Mouse (Mus musculus): ENCODE data around the gene Rpap3. TPM values are rescaled to one million over a fixed set of nuclear protein-coding genes. Genes with fewer than 3 reads are reported as not detected.

The Rpap3 gene
- total and polyA plus RNA-seq, 3 experiments, result 84.4 to 98.4 (median 85.7) TPM

- TF ChIP-seq E2F4 (IDR thresholded peaks at IDR 0.05; ENCODE audit: borderline replicate concordance, low read depth, low read length), result no peak
- TF ChIP-seq ZKSCAN1 (IDR thresholded peaks at IDR 0.05; ENCODE audit: low read depth, low read length), result no peak
- TF ChIP-seq NELFE (IDR thresholded peaks at IDR 0.05; ENCODE audit: low read depth, low read length), result no peak
- TF ChIP-seq CHD2 (IDR thresholded peaks at IDR 0.05; ENCODE audit: low read length), result no peak
- TF ChIP-seq MAZ (IDR thresholded peaks at IDR 0.05; ENCODE audit: low read depth, low read length), result peak; percentile 42; the same call in 1 of the 2 replicates
- 0 out of 2 replicates have a peak, but pooled peaks have one; percentile 13 for TF ChIP-seq NRF1 (IDR thresholded peaks at IDR 0.05; ENCODE audit: insufficient read depth, low read depth, low read length, poor library complexity, severe bottlenecking)
- TF ChIP-seq CTCF (IDR thresholded peaks at IDR 0.05 in 2 of 3, conservative IDR thresholded peaks at IDR 0.05 in 1 of 3; ENCODE audit: control insufficient read depth in 1 of 3, insufficient read depth in 1 of 3, low read depth in 2 of 3, low read length in 3 of 3, poor library complexity in 1 of 3, severe bottlenecking in 1 of 3), result peak; percentile 91 to 95 (median 94)
- peak; percentile 94 for TF ChIP-seq SMC3 (IDR thresholded peaks at IDR 0.05; ENCODE audit: low read depth, low read length)
- TF ChIP-seq GABPA (IDR thresholded peaks at IDR 0.05; ENCODE audit: low read depth, low read length), result no peak
- peak; percentile 61; the same call in 1 of the 2 replicates for TF ChIP-seq TCF12 (IDR thresholded peaks at IDR 0.05; ENCODE audit: low read depth, low read length)
Observed at GRCm38 (mm10) chr15:97663750-97664406, 41.7 kb downstream of the Rpap3 start (continued).

- H3K4me3 ChIP-seq (ENCODE audit: control insufficient read depth in 1 of 2, insufficient read depth in 1 of 2, low read depth in 2 of 2, low read length in 2 of 2), result no peak overlapping the region
- no peak for DNase-seq (ENCODE audit: low read depth, low spot score)
- no peaks in the 10 kb centered on the region for H3K9me3 ChIP-seq (replicated peaks; ENCODE audit: insufficient read depth, low read length)
- H3K27ac ChIP-seq (ENCODE audit: control insufficient read depth, low read depth, low read length), result no peak overlapping the region
- no peaks in the 10 kb centered on the region for H3K36me3 ChIP-seq (ENCODE audit: control insufficient read depth in 1 of 2, insufficient read depth in 2 of 2, low read length in 2 of 2)
- TF ChIP-seq RCOR1 (IDR thresholded peaks at IDR 0.05; ENCODE audit: low read depth, low read length) (no peak), ZMIZ1 (IDR thresholded peaks at IDR 0.05; ENCODE audit: low read depth, low read length) (no peak), UBTF (IDR thresholded peaks at IDR 0.05; ENCODE audit: borderline replicate concordance, insufficient read depth, low read depth, low read length) (no peak), CHD2 (IDR thresholded peaks at IDR 0.05; ENCODE audit: low read length) (no peak), ETS1 (IDR thresholded peaks at IDR 0.05; ENCODE audit: low read depth, low read length) (no peak)
- H3K79me2 ChIP-seq (ENCODE audit: control insufficient read depth, insufficient read depth, low read length, poor library complexity), result no peaks in the 10 kb centered on the region
- no peaks in the 10 kb centered on the region for H3K4me1 ChIP-seq (ENCODE audit: control insufficient read depth in 1 of 2, insufficient read depth in 2 of 2, low read length in 2 of 2)
- peaks cover 7 to 11% of the 10 kb centered on the region in 2 experiments; a peak in 3 of 4 replicates for H3K27me3 ChIP-seq (ENCODE audit: control insufficient read depth in 1 of 2, insufficient read depth in 2 of 2, low read length in 2 of 2)
- no peak overlapping the region for H3K9ac ChIP-seq (ENCODE audit: control insufficient read depth, low read depth, low read length, poor library complexity, severe bottlenecking)
Observed at GRCm38 (mm10) chr15:97658755-97659116, 46.9 kb downstream of the Rpap3 start.

- no peak overlapping the region for H3K27ac ChIP-seq (ENCODE audit: control insufficient read depth, low read depth, low read length)
- H3K27me3 ChIP-seq (ENCODE audit: control insufficient read depth in 1 of 2, insufficient read depth in 2 of 2, low read length in 2 of 2), result peaks cover 7 to 11% of the 10 kb centered on the region in 2 experiments; a peak in 3 of 4 replicates
- H3K4me3 ChIP-seq (ENCODE audit: control insufficient read depth in 1 of 2, insufficient read depth in 1 of 2, low read depth in 2 of 2, low read length in 2 of 2), result no peak overlapping the region
- H3K9me3 ChIP-seq (replicated peaks; ENCODE audit: insufficient read depth, low read length), result no peaks in the 10 kb centered on the region
- H3K79me2 ChIP-seq (ENCODE audit: control insufficient read depth, insufficient read depth, low read length, poor library complexity), result no peaks in the 10 kb centered on the region
- TF ChIP-seq GABPA (IDR thresholded peaks at IDR 0.05; ENCODE audit: low read depth, low read length) (no peak), BHLHE40 (IDR thresholded peaks at IDR 0.05; ENCODE audit: borderline replicate concordance, low read depth, low read length) (no peak)
- H3K9ac ChIP-seq (ENCODE audit: control insufficient read depth, low read depth, low read length, poor library complexity, severe bottlenecking), result no peak overlapping the region
- H3K4me1 ChIP-seq (ENCODE audit: control insufficient read depth in 1 of 2, insufficient read depth in 2 of 2, low read length in 2 of 2), result no peaks in the 10 kb centered on the region
- no peak for DNase-seq (ENCODE audit: low read depth, low spot score)
- no peaks in the 10 kb centered on the region for H3K36me3 ChIP-seq (ENCODE audit: control insufficient read depth in 1 of 2, insufficient read depth in 2 of 2, low read length in 2 of 2)
Observed at GRCm38 (mm10) chr15:97657856-97658754, 47.5 kb downstream of the Rpap3 start.
